Comparison of ENCODE assay signal across 8 mouse cellular contexts in genomic region chr8:47713761-47714745, GRCm38 (mm10). TPM values are rescaled to one million over a fixed set of nuclear protein-coding genes. Genes with fewer than 3 reads are reported as not detected.
A peak's percentile ranks its signal among the peaks of the same experiment; 100 is the strongest.
DNase-seq lines count a peak whose midpoint lies in the region; ATAC-seq lines count a peak whose summit lies in the region.

TSS of gene Cdkn2aip (minus strand) at chr8:47713932.

- peak within 1 kb of the TSS; percentile 86 for H3K9ac ChIP-seq in hindbrain, embryonic 15.5 days

- peak; percentile 96 for ATAC-seq in hindbrain, embryonic 15.5 days (ENCODE audit: low FRiP score, low read depth)

- H3K4me2 ChIP-seq in hindbrain, embryonic 15.5 days: peak within 1 kb of the TSS; percentile 69

- no peaks in the 10 kb centered on the region for H3K27me3 ChIP-seq in hindbrain, embryonic 15.5 days

- peaks cover 14% of the 10 kb centered on the region for H3K36me3 ChIP-seq in hindbrain, embryonic 15.5 days

- H3K4me3 ChIP-seq in hindbrain, embryonic 15.5 days: peak within 1 kb of the TSS; percentile 82

- DNase-seq in T-cell, adult 2 months (ENCODE audit: low spot score): peak; percentile 96
- DNase-seq in cerebellum, postnatal 36 days: peak; percentile 90 to 93
- peak; percentile 92 to 94 for DNase-seq in frontal cortex, postnatal 36 days (ENCODE audit: low spot score in 2 of 2)
- peak; percentile 89 for DNase-seq in left cerebral cortex, adult 11 months (ENCODE audit: low spot score)
- DNase-seq in lung, postnatal 4 days: peak; percentile 97 to 99
- DNase-seq in retina, postnatal 7 days (ENCODE audit: low read depth, low spot score): peak; percentile 93
- peak; percentile 94 for DNase-seq in urinary bladder, adult 2 months (ENCODE audit: low spot score)

- no peaks in the 10 kb centered on the region for H3K9me3 ChIP-seq in hindbrain, embryonic 15.5 days

- peak within 1 kb of the TSS; percentile 93 for H3K27ac ChIP-seq in hindbrain, embryonic 15.5 days (replicated peaks)

- peaks cover 25% of the 10 kb centered on the region for H3K4me1 ChIP-seq in hindbrain, embryonic 15.5 days (replicated peaks)

- WGBS in hindbrain, embryonic 15.5 days: under 1% methylated on average over 110 of the region's 114 CpGs

RNA-seq across cellular contexts. Expression of gene Cdkn2aip, which starts in this region (rescaled TPM):
- polyA plus RNA-seq in hindbrain, embryonic 15.5 days (2015; fragmentation: Nextera tagmentation; extraction: Ambion mirVana): 27.7 and 29.7 TPM in 2 replicates
- 11.3 and 14.2 TPM in 2 replicates for polyA plus RNA-seq in urinary bladder, adult 2 months (2012; rRNA removed)

Comparison
In these comparisons a context has a peak if more than half of its experiments do, and no peak if none do; other contexts are left out.
1. Peak in every context shown above with its lines: DNase-seq, ATAC-seq, H3K4me3 ChIP-seq and H3K27ac ChIP-seq.